Mouse (Mus musculus) heart, postnatal 0 days (tissue): ENCODE data around the gene Nr2c2ap. TPM values are rescaled to one million over a fixed set of nuclear protein-coding genes. Genes with fewer than 3 reads are reported as not detected.

Experiments
- ATAC-seq: fragments of 200-750 bp; cut with Nextera tagmentation; 2 replicates; pipeline ENCODE4 v1.8.0; 2017; ENCODE audit warnings: low read depth, moderate number of reproducible peaks, moderate library complexity; ENCODE audit not compliant: insufficient read depth
- DNase-seq: peaks from one replicate; pipeline ENCODE4 v3.0.0-alpha.2; 2016; ENCODE audit warnings: low spot score
- H3K27ac ChIP-seq: fragments of 300-500 bp; sonication (generic); 2 replicates; pipeline ENCODE4 v1.5.1; 2014; ENCODE audit warnings: low read depth, mild to moderate bottlenecking
- H3K27me3 ChIP-seq: fragments of 300-500 bp; sonication (generic); 2 replicates; pipeline ENCODE4 v1.6.1; 2014; ENCODE audit warnings: low read length, mixed read lengths; ENCODE audit not compliant: control insufficient read depth, insufficient read depth
- H3K36me3 ChIP-seq: fragments of 300-500 bp; sonication (generic); replicated peaks from 2 replicates; pipeline ENCODE4 v1.6.1; 2014; ENCODE audit warnings: low read length, mixed read lengths; ENCODE audit not compliant: control insufficient read depth, insufficient read depth
- H3K4me1 ChIP-seq: fragments of 300-500 bp; sonication (generic); 2 replicates; pipeline ENCODE4 v1.6.1; 2014; ENCODE audit warnings: antibody characterized with exemption; ENCODE audit not compliant: control insufficient read depth, insufficient read depth
- H3K4me2 ChIP-seq: fragments of 300-500 bp; sonication (generic); 2 replicates; pipeline ENCODE4 v1.6.1; 2014; ENCODE audit warnings: low read depth, mild to moderate bottlenecking, low read length, moderate library complexity
- H3K4me3 ChIP-seq: fragments of 300-500 bp; sonication (generic); 2 replicates; pipeline ENCODE4 v1.5.1; 2014; ENCODE audit warnings: low read depth, low read length
- H3K9ac ChIP-seq: fragments of 300-500 bp; sonication (generic); replicated peaks from 2 replicates; pipeline ENCODE4 v1.6.1; 2014; ENCODE audit warnings: low read depth, low read length, mixed read lengths
- H3K9me3 ChIP-seq: fragments of 300-500 bp; sonication (generic); replicated peaks from 2 replicates; pipeline ENCODE4 v1.6.1; 2016; ENCODE audit warnings: low read length; ENCODE audit not compliant: control insufficient read depth
- CTCF ChIP-seq: IDR thresholded peaks from 2 replicates; pipeline ENCODE4 v1.5.1; 2016; ENCODE audit warnings: antibody characterized with exemption, control low read depth, low read depth
- EP300 ChIP-seq: IDR thresholded peaks from 2 replicates; pipeline ENCODE4 v1.6.1; 2016; ENCODE audit warnings: antibody characterized with exemption, low read depth
- WGBS: fragments of 180-500 bp; shearing (Covaris S2); extraction: QIAGEN DNeasy Blood & Tissue Kit; methylation state at CpG from one replicate; pipeline ENCODE4 v1.1.7; 2014; 5-methylcytosine and 5-hydroxymethylcytosine counted together
- microRNA-seq: library from miRNA; unstranded; fragments of <30 nt; microRNA quantifications from one replicate; pipeline ENCODE4, GENCODE M21; 2016
- polyA plus RNA-seq: library from polyadenylated mRNA; unstranded; fragments of >200 nt; fragmentation: Nextera tagmentation; extraction: Ambion mirVana; gene quantifications from 2 replicates; pipeline ENCODE4 v1.2.1, GENCODE M21; 2015
- total RNA-seq: library from RNA; depleted of rRNA; stranded (reverse); fragments of >200 nt; gene quantifications from 2 replicates; pipeline ENCODE4 v1.2.3, GENCODE M21; 2014; ENCODE audit warnings: low replicate concordance; rRNA removed

Nr2c2ap gene
- total and polyA plus RNA-seq, 2 experiments from 2014 or later, result 10.3 to 32.5 TPM

GRCm38 (mm10) chr8:70181212-70181902 lies 50.2 kb downstream of the Nr2c2ap start:
- DNase-seq, result no peak
- no peaks in the 10 kb centered on the region for H3K4me1 ChIP-seq
- no peak for TF ChIP-seq EP300
- no peak for TF ChIP-seq CTCF
- no peak overlapping the region for H3K4me2 ChIP-seq
- 75% methylated on average over 16 of the region's 16 CpGs for WGBS
- no peak overlapping the region for H3K9ac ChIP-seq
- H3K27ac ChIP-seq, result no peak overlapping the region
- H3K9me3 ChIP-seq, result no peaks in the 10 kb centered on the region
- no peak overlapping the region for H3K4me3 ChIP-seq
- H3K27me3 ChIP-seq, result no peaks in the 10 kb centered on the region
- peaks cover 36% of the 10 kb centered on the region for H3K36me3 ChIP-seq
- no peak for ATAC-seq

GRCm38 (mm10) chr8:70181903-70182252 lies 50.7 kb downstream of the Nr2c2ap start:
- H3K27ac ChIP-seq, result no peak overlapping the region
- no peak overlapping the region for H3K9ac ChIP-seq
- no peaks in the 10 kb centered on the region for H3K9me3 ChIP-seq
- H3K4me3 ChIP-seq, result no peak overlapping the region
- H3K36me3 ChIP-seq, result peaks cover 36% of the 10 kb centered on the region
- no peaks in the 10 kb centered on the region for H3K4me1 ChIP-seq
- no peak overlapping the region for H3K4me2 ChIP-seq
- ATAC-seq, result peak; percentile 2; the same call in 1 of the 2 replicates
- WGBS, result 38% methylated on average over 2 of the region's 2 CpGs
- TF ChIP-seq EP300 (no peak), CTCF (no peak)
- no peak for DNase-seq
- no peaks in the 10 kb centered on the region for H3K27me3 ChIP-seq

GRCm38 (mm10) chr8:70183194-70183593 lies 52.1 kb downstream of the Nr2c2ap start:
- Histone ChIP-seq H3K9me3 (no peaks in the 10 kb centered on the region), H3K4me1 (no peaks in the 10 kb centered on the region), H3K27ac (no peak overlapping the region), H3K27me3 (no peaks in the 10 kb centered on the region), H3K9ac (no peak overlapping the region), H3K4me3 (no peak overlapping the region), H3K4me2 (no peak overlapping the region), H3K36me3 (peaks cover 40% of the 10 kb centered on the region)
- DNase-seq (no peak), ATAC-seq (no peak)
- TF ChIP-seq EP300, result no peak
- WGBS, result 78% methylated on average over 4 of the region's 4 CpGs

Small RNA genes within 50 kb of the gene (microRNA-seq; reads per million reads assigned to microRNA genes)
- gene Mir7066, result not detected

Other genes with a start within 250 kb of the Nr2c2ap start
- gene Cilp2, start 243.6 kb upstream of the Nr2c2ap start, total RNA-seq, result 0.23 and 0.43 TPM in 2 replicates
- gene Cilp2, start 243.6 kb upstream of the Nr2c2ap start, polyA plus RNA-seq, result 0.36 and 0.49 TPM in 2 replicates
- gene Tssk6, start 229.1 kb upstream of the Nr2c2ap start, total RNA-seq, result 0.11 TPM in 1 of 2 replicates, not detected in the other
- gene Tssk6, start 229.1 kb upstream of the Nr2c2ap start, polyA plus RNA-seq, result 1.1 and 1.2 TPM in 2 replicates
- 223 and 232 TPM in 2 replicates for gene Ndufa13, start 228.8 kb upstream of the Nr2c2ap start, total RNA-seq
- gene Ndufa13, start 228.8 kb upstream of the Nr2c2ap start, polyA plus RNA-seq, result 666 and 702 TPM in 2 replicates
- gene Yjefn3, start 228.6 kb upstream of the Nr2c2ap start, total RNA-seq, result 1.2 and 22.3 TPM in 2 replicates
- 12.9 and 13.9 TPM in 2 replicates for gene Yjefn3, start 228.6 kb upstream of the Nr2c2ap start, polyA plus RNA-seq
- gene Gatad2a, start 134.9 kb upstream of the Nr2c2ap start, total RNA-seq, result 26.9 and 58.8 TPM in 2 replicates
- 17.0 and 18.9 TPM in 2 replicates for gene Gatad2a, start 134.9 kb upstream of the Nr2c2ap start, polyA plus RNA-seq
- gene Mau2, start 88.6 kb upstream of the Nr2c2ap start, total RNA-seq, result 71.1 and 92.3 TPM in 2 replicates
- gene Mau2, start 88.6 kb upstream of the Nr2c2ap start, polyA plus RNA-seq, result 25.6 and 28.0 TPM in 2 replicates
- 11.5 TPM in 2 replicates for gene Sugp1, start 88.5 kb upstream of the Nr2c2ap start, total RNA-seq
- 22.6 and 23.0 TPM in 2 replicates for gene Sugp1, start 88.5 kb upstream of the Nr2c2ap start, polyA plus RNA-seq
- gene Tm6sf2, start 58.4 kb upstream of the Nr2c2ap start, total RNA-seq, result 2.1 TPM in 1 of 2 replicates, not detected in the other
- gene Tm6sf2, start 58.4 kb upstream of the Nr2c2ap start, polyA plus RNA-seq, result 1.0 and 1.3 TPM in 2 replicates
- not detected in 2 replicates for gene Hapln4, start 47.9 kb upstream of the Nr2c2ap start, total RNA-seq
- gene Hapln4, start 47.9 kb upstream of the Nr2c2ap start, polyA plus RNA-seq, result not detected in 2 replicates
- gene Ncan, start 10.5 kb upstream of the Nr2c2ap start, total RNA-seq, result 0.35 TPM in 1 of 2 replicates, not detected in the other
- gene Ncan, start 10.5 kb upstream of the Nr2c2ap start, polyA plus RNA-seq, result 0.10 and 0.12 TPM in 2 replicates
- gene Rfxank, start 7.8 kb downstream of the Nr2c2ap start, total RNA-seq, result 29.4 and 48.4 TPM in 2 replicates
- 22.5 and 23.9 TPM in 2 replicates for gene Rfxank, start 7.8 kb downstream of the Nr2c2ap start, polyA plus RNA-seq
- gene Borcs8, start 8.2 kb downstream of the Nr2c2ap start, total RNA-seq, result 34.3 and 68.4 TPM in 2 replicates
- 32.1 and 34.5 TPM in 2 replicates for gene Borcs8, start 8.2 kb downstream of the Nr2c2ap start, polyA plus RNA-seq
- not detected in 2 replicates for gene Mef2b, start 8.4 kb downstream of the Nr2c2ap start, total RNA-seq
- 0.20 TPM in 1 of 2 replicates, not detected in the other for gene Mef2b, start 8.4 kb downstream of the Nr2c2ap start, polyA plus RNA-seq
- 155 and 174 TPM in 2 replicates for gene Tmem161a, start 41.0 kb downstream of the Nr2c2ap start, total RNA-seq
- 120 and 132 TPM in 2 replicates for gene Tmem161a, start 41.0 kb downstream of the Nr2c2ap start, polyA plus RNA-seq
- 20.6 and 29.1 TPM in 2 replicates for gene Slc25a42, start 81.0 kb downstream of the Nr2c2ap start, total RNA-seq
- gene Slc25a42, start 81.0 kb downstream of the Nr2c2ap start, polyA plus RNA-seq, result 16.5 and 19.1 TPM in 2 replicates
- gene Sugp2, start 102.9 kb downstream of the Nr2c2ap start, total RNA-seq, result 32.0 and 48.7 TPM in 2 replicates
- 14.5 and 15.5 TPM in 2 replicates for gene Sugp2, start 102.9 kb downstream of the Nr2c2ap start, polyA plus RNA-seq
- gene Armc6, start 103.1 kb downstream of the Nr2c2ap start, total RNA-seq, result 20.1 and 26.5 TPM in 2 replicates
- gene Armc6, start 103.1 kb downstream of the Nr2c2ap start, polyA plus RNA-seq, result 11.9 and 13.1 TPM in 2 replicates
- 29.1 and 38.9 TPM in 2 replicates for gene Homer3, start 151.5 kb downstream of the Nr2c2ap start, total RNA-seq
- 19.5 TPM in 2 replicates for gene Homer3, start 151.5 kb downstream of the Nr2c2ap start, polyA plus RNA-seq
- gene Ddx49, start 171.2 kb downstream of the Nr2c2ap start, total RNA-seq, result 33.1 and 35.6 TPM in 2 replicates
- gene Ddx49, start 171.2 kb downstream of the Nr2c2ap start, polyA plus RNA-seq, result 24.4 and 26.7 TPM in 2 replicates
- gene Cope, start 171.2 kb downstream of the Nr2c2ap start, total RNA-seq, result 154 and 193 TPM in 2 replicates
- gene Cope, start 171.2 kb downstream of the Nr2c2ap start, polyA plus RNA-seq, result 294 and 295 TPM in 2 replicates
- 0.80 TPM in 1 of 2 replicates, not detected in the other for gene Cers1, start 184.4 kb downstream of the Nr2c2ap start, total RNA-seq
- 0.27 and 0.59 TPM in 2 replicates for gene Cers1, start 184.4 kb downstream of the Nr2c2ap start, polyA plus RNA-seq
- gene Gdf1, start 198.5 kb downstream of the Nr2c2ap start, total RNA-seq, result not detected in 2 replicates
- gene Gdf1, start 198.5 kb downstream of the Nr2c2ap start, polyA plus RNA-seq, result 0.18 and 0.20 TPM in 2 replicates
- 16.5 and 26.3 TPM in 2 replicates for gene Upf1, start 221.9 kb downstream of the Nr2c2ap start, total RNA-seq
- 7.0 and 7.5 TPM in 2 replicates for gene Upf1, start 221.9 kb downstream of the Nr2c2ap start, polyA plus RNA-seq
- gene Comp, start 242.2 kb downstream of the Nr2c2ap start, total RNA-seq, result 3.2 and 9.8 TPM in 2 replicates
- gene Comp, start 242.2 kb downstream of the Nr2c2ap start, polyA plus RNA-seq, result 4.2 and 4.4 TPM in 2 replicates